Mouse (Mus musculus) intestine, embryonic 15.5 days (tissue): ENCODE measurements around the gene St3gal3. TPM values are rescaled to one million over a fixed set of nuclear protein-coding genes. Genes with fewer than 3 reads are reported as not detected.

Experiments used
- ATAC-seq: fragments of 200-750 bp; cut with Nextera tagmentation; 2 replicates; pipeline ENCODE4 v1.8.0; 2017; ENCODE audit warnings: moderate TSS enrichment, moderate library complexity
- H3K27ac ChIP-seq: fragments of 300-500 bp; sonication (generic); 2 replicates; pipeline ENCODE4 v1.5.1; 2015; ENCODE audit warnings: mild to moderate bottlenecking, inconsistent platforms
- H3K27me3 ChIP-seq: fragments of 300-500 bp; sonication (generic); replicated peaks from 2 replicates; pipeline ENCODE4 v1.6.1; 2015; ENCODE audit warnings: inconsistent platforms
- H3K36me3 ChIP-seq: fragments of 300-500 bp; sonication (generic); 2 replicates; pipeline ENCODE4 v1.6.1; 2015; ENCODE audit warnings: inconsistent platforms
- H3K4me1 ChIP-seq: fragments of 300-500 bp; sonication (generic); replicated peaks from 2 replicates; pipeline ENCODE4 v1.6.1; 2015; ENCODE audit warnings: inconsistent platforms
- H3K4me2 ChIP-seq: fragments of 300-500 bp; sonication (generic); replicated peaks from 2 replicates; pipeline ENCODE4 v1.6.1; 2015; ENCODE audit warnings: mild to moderate bottlenecking, inconsistent platforms
- H3K4me3 ChIP-seq: fragments of 300-500 bp; sonication (generic); replicated peaks from 2 replicates; pipeline ENCODE4 v1.5.1; 2015; ENCODE audit warnings: inconsistent platforms
- H3K9ac ChIP-seq: fragments of 300-500 bp; sonication (generic); 2 replicates; pipeline ENCODE4 v1.6.1; 2015; ENCODE audit warnings: inconsistent platforms
- H3K9me3 ChIP-seq: fragments of 300-500 bp; sonication (generic); 2 replicates; pipeline ENCODE4 v1.6.1; 2016; ENCODE audit warnings: inconsistent platforms
- WGBS: fragments of 180-500 bp; shearing (Covaris S2); methylation state at CpG from one replicate; pipeline ENCODE4 v1.1.7; 2015; 5-methylcytosine and 5-hydroxymethylcytosine counted together
- polyA plus RNA-seq: library from polyadenylated mRNA; unstranded; fragments of >200 nt; fragmentation: Nextera tagmentation; extraction: Ambion mirVana; gene quantifications from 2 replicates; pipeline ENCODE4 v1.2.1, GENCODE M21; 2015

Gene St3gal3
- polyA plus RNA-seq, 1 experiment from 2014 or later: 8.2 TPM

GRCm38 (mm10) chr4:117887920-117888319 lies 246.8 kb downstream of the St3gal3 start:
- H3K4me1 ChIP-seq: peaks cover 33% of the 10 kb centered on the region
- H3K9me3 ChIP-seq: no peaks in the 10 kb centered on the region
- ATAC-seq: no peak
- no peak overlapping the region for H3K9ac ChIP-seq
- peak overlapping the region; percentile 95; the same call in 1 of the 2 replicates for H3K4me3 ChIP-seq
- WGBS: 78% methylated on average over 2 of the region's 2 CpGs
- H3K36me3 ChIP-seq: peaks cover 17% of the 10 kb centered on the region
- H3K27ac ChIP-seq: no peak overlapping the region
- H3K27me3 ChIP-seq: no peaks in the 10 kb centered on the region
- peak overlapping the region; percentile 89 for H3K4me2 ChIP-seq

GRCm38 (mm10) chr4:117887133-117887532 lies 247.6 kb downstream of the St3gal3 start, which contains the start of gene Atp6v0b:
Gene Atp6v0b (minus strand): TSS chr4:117887333.
- Histone ChIP-seq H3K4me3 (peak within 1 kb of the TSS; percentile 95), H3K4me2 (peak within 1 kb of the TSS; percentile 89), H3K36me3 (peaks cover 17% of the 10 kb centered on the region), H3K27ac (peak within 1 kb of the TSS; percentile 56), H3K27me3 (no peaks in the 10 kb centered on the region), H3K4me1 (peaks cover 33% of the 10 kb centered on the region), H3K9me3 (no peaks in the 10 kb centered on the region), H3K9ac (peak within 1 kb of the TSS; percentile 91)
- peak; percentile 90 for ATAC-seq
- under 1% methylated on average over 37 of the region's 37 CpGs for WGBS

GRCm38 (mm10) chr4:117886644-117887043 lies 248.1 kb downstream of the St3gal3 start:
- Histone ChIP-seq H3K27ac (peak overlapping the region; percentile 56), H3K4me2 (peak overlapping the region; percentile 89), H3K4me3 (peak overlapping the region; percentile 95), H3K9ac (peak overlapping the region; percentile 91), H3K9me3 (no peaks in the 10 kb centered on the region), H3K27me3 (no peaks in the 10 kb centered on the region), H3K36me3 (peaks cover 17% of the 10 kb centered on the region), H3K4me1 (peaks cover 33% of the 10 kb centered on the region)
- 2% methylated on average over 24 of the region's 24 CpGs for WGBS
- ATAC-seq: peak; percentile 9; the same call in 1 of the 2 replicates

GRCm38 (mm10) chr4:117885994-117886393 lies 248.7 kb downstream of the St3gal3 start:
- Histone ChIP-seq H3K27ac (no peak overlapping the region), H3K4me2 (peak overlapping the region; percentile 89), H3K27me3 (no peaks in the 10 kb centered on the region), H3K4me1 (peaks cover 29% of the 10 kb centered on the region), H3K9ac (peak overlapping the region; percentile 91; the same call in 1 of the 2 replicates), H3K36me3 (peaks cover 17% of the 10 kb centered on the region), H3K4me3 (peak overlapping the region; percentile 95), H3K9me3 (no peaks in the 10 kb centered on the region)
- ATAC-seq: no peak
- 78% methylated on average over 9 of the region's 9 CpGs for WGBS

- H3K27ac ChIP-seq: no peak overlapping the region
- peaks cover 25% of the 10 kb centered on the region for H3K4me1 ChIP-seq
- H3K36me3 ChIP-seq: peaks cover 12% of the 10 kb centered on the region
- WGBS: 96% methylated on average over 10 of the region's 10 CpGs
- ATAC-seq: no peak
- no peak overlapping the region for H3K4me2 ChIP-seq
- no peak overlapping the region for H3K4me3 ChIP-seq
- H3K9ac ChIP-seq: no peak overlapping the region
- no peaks in the 10 kb centered on the region for H3K9me3 ChIP-seq
- H3K27me3 ChIP-seq: no peaks in the 10 kb centered on the region
Observed at GRCm38 (mm10) chr4:117885093-117885492, 249.6 kb downstream of the St3gal3 start.

GRCm38 (mm10) chr4:117884146-117884545 lies 250.6 kb downstream of the St3gal3 start:
- 100% methylated on average over 1 of the region's 1 CpGs for WGBS
- Histone ChIP-seq H3K4me2 (peak overlapping the region; percentile 92), H3K27me3 (no peaks in the 10 kb centered on the region), H3K27ac (no peak overlapping the region), H3K9me3 (no peaks in the 10 kb centered on the region), H3K9ac (no peak overlapping the region), H3K36me3 (peaks cover 8% of the 10 kb centered on the region), H3K4me3 (peak overlapping the region; percentile 77; the same call in 1 of the 2 replicates), H3K4me1 (peaks cover 25% of the 10 kb centered on the region)
- ATAC-seq: no peak

- Histone ChIP-seq H3K9ac (peak within 1 kb of the TSS; percentile 80), H3K36me3 (peaks cover 8% of the 10 kb centered on the region), H3K27me3 (no peaks in the 10 kb centered on the region), H3K27ac (peak within 1 kb of the TSS; percentile 64; the same call in 1 of the 2 replicates), H3K9me3 (no peaks in the 10 kb centered on the region), H3K4me1 (peaks cover 25% of the 10 kb centered on the region), H3K4me3 (peak within 1 kb of the TSS; percentile 77), H3K4me2 (peak within 1 kb of the TSS; percentile 92)
- under 1% methylated on average over 93 of the region's 103 CpGs for WGBS
- ATAC-seq: peak; percentile 56
Observed at GRCm38 (mm10) chr4:117882701-117883691, 251.7 kb downstream of the St3gal3 start, which contains the start of gene B4galt2. Gene B4galt2 (minus strand): TSS chr4:117883487.

Other genes with a start within 250 kb of the St3gal3 start
- gene Atp6v0b, start 247.6 kb downstream of the St3gal3 start, polyA plus RNA-seq: 239 and 288 TPM in 2 replicates
- 17.1 and 18.3 TPM in 2 replicates for gene Dph2, start 242.9 kb downstream of the St3gal3 start, polyA plus RNA-seq
- 34.9 and 39.3 TPM in 2 replicates for gene Ipo13, start 219.9 kb downstream of the St3gal3 start, polyA plus RNA-seq
- gene Artn, start 205.2 kb downstream of the St3gal3 start, polyA plus RNA-seq: 6.3 TPM in 2 replicates
- gene Kdm4a, start 45.1 kb upstream of the St3gal3 start, polyA plus RNA-seq: 24.7 and 25.2 TPM in 2 replicates
- gene Ptprf, start 156.5 kb upstream of the St3gal3 start, polyA plus RNA-seq: 57.7 and 62.4 TPM in 2 replicates